Mouse (Mus musculus) layer of hippocampus, adult 2 months (tissue): Measurements from ENCODE around the gene Rab40c. TPM values are rescaled to one million over a fixed set of nuclear protein-coding genes. Genes with fewer than 3 reads are reported as not detected.

Source experiments
- DNase-seq, 2 experiments: peaks; one replicate each; pipeline ENCODE4 v3.0.0; 2022; ENCODE audit warnings: low spot score in 2 of 2
- H3K27ac ChIP-seq: fragments of 200-600 bp; 2 replicates; pipeline ENCODE4 v1.8.1; 2022
- H3K4me3 ChIP-seq: fragments of 200-600 bp; 2 replicates; pipeline ENCODE4 v1.8.1; 2022; ENCODE audit warnings: mild to moderate bottlenecking
- CTCF ChIP-seq: fragments of 200-600 bp; conservative IDR thresholded peaks from 2 replicates; pipeline ENCODE4 v1.8.1; 2022; ENCODE audit warnings: antibody characterized with exemption, mild to moderate bottlenecking, moderate library complexity
- total RNA-seq, 2 experiments: library from RNA; stranded (reverse); gene quantifications; 2 replicates each; pipeline ENCODE4 v1.2.3; 2021

The Rab40c gene
- total RNA-seq, 2 experiments from 2014 or later, result 50.1 to 51.1 TPM

DNA sequence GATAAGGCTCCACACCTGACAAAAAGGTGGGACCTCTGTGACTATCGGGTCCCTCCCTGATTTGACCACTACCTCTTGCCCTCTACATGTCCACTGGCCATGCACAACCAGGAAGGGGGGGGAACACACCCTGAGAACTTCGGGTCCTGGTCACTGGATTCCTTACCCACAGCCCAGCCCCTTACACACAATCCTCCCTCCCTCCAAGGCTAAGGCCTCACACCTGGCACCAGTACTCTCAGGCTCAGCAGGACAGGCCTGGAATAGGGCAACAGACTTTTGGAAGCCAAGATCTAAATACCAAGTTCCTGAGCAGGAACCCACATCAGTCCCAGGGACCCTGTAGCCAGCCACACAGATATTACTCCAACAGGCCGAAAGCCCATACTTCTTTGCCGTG is 80.6 kb downstream of the Rab40c start:
- TF ChIP-seq CTCF, result no peak
- Histone ChIP-seq H3K27ac (peak overlapping the region; percentile 14; the same call in 1 of the 2 replicates), H3K4me3 (no peak overlapping the region)
- DNase-seq, result no peak

GRCm38 (mm10) chr17:25837533-25837932 is 82.0 kb downstream of the Rab40c start:
- no peak for DNase-seq
- H3K4me3 ChIP-seq, result no peak overlapping the region; the same call in 1 of the 2 replicates
- peak overlapping the region; percentile 99 for H3K27ac ChIP-seq
- no peak for TF ChIP-seq CTCF

- peak; percentile 87 to 88 for DNase-seq
- Histone ChIP-seq H3K4me3 (peak within 1 kb of the TSS; percentile 72), H3K27ac (peak within 1 kb of the TSS; percentile 99)
- TF ChIP-seq CTCF, result no peak
These were observed 82.5 kb downstream of the Rab40c start, which contains the start of gene Rhbdl1 for GRCm38 (mm10) chr17:25837076-25837410. Rhbdl1 (minus strand) TSS chr17:25837295.

- H3K27ac ChIP-seq, result peak overlapping the region; percentile 99
- DNase-seq, result no peak
- TF ChIP-seq CTCF, result no peak
- H3K4me3 ChIP-seq, result peak overlapping the region; percentile 72
These were observed 83.0 kb downstream of the Rab40c start for GRCm38 (mm10) chr17:25836397-25837075.

DNA sequence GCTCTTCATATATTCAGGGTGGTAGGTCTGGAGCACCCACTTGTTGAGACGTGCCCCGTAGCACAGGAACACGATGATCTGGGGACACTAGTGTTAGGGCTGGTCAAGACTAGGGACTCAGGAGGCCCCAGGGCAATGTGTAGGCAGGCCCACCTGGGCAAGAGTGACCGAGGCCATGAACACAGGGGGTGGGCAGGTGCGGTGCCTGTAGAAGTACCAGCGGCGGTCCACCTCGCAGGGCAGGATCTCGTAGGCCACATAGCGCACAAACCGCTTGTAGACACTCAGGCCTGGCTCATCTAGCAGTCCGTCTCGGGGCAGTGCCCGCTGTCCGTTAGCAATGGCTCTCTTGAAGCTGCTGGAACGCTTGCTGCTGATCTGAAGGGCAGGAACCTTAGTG is 83.7 kb downstream of the Rab40c start:
- peak overlapping the region; percentile 99 for H3K27ac ChIP-seq
- H3K4me3 ChIP-seq, result peak overlapping the region; percentile 72
- no peak for DNase-seq
- no peak for TF ChIP-seq CTCF

GRCm38 (mm10) chr17:25835301-25835700 is 84.2 kb downstream of the Rab40c start:
- TF ChIP-seq CTCF, result no peak
- H3K27ac ChIP-seq, result peak overlapping the region; percentile 99
- DNase-seq, result no peak
- H3K4me3 ChIP-seq, result no peak overlapping the region; the same call in 1 of the 2 replicates

GRCm38 (mm10) chr17:25834595-25835222 is 84.8 kb downstream of the Rab40c start:
- H3K27ac ChIP-seq, result peak overlapping the region; percentile 99
- DNase-seq, result no peak
- peak overlapping the region; percentile 87 for H3K4me3 ChIP-seq
- no peak for TF ChIP-seq CTCF

DNA sequence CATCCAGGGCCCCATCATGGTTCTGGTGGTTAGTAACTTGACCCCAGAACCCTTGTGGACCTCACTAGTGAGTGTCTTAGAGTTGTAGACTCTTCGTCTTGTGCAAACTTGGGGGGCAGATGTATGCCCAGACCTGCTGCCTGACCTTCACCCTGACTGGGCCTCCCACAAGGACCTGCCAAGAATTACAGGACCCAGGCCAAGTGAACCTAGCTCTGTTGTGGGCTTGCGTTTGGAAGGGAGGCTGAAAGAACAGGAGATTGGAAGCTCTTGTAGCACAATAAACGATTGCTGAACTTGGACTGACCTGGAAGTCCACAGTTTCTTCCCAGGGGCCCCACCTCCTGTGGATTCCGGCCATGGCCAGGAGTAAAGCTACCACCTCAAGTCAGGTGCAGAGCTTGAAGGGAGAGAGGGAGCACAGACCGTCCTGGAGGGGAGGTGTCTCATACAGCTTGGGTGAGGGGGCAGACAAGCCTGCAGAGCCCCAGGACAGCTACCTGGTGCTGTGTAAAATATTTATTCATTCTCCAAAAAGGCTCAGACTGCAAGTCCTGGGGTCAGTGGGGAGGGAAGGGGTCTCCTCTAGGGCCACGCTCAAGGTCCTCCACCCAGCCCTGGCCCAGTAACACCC is 85.4 kb downstream of the Rab40c start:
- Histone ChIP-seq H3K4me3 (peak overlapping the region; percentile 87), H3K27ac (peak overlapping the region; percentile 99)
- TF ChIP-seq CTCF, result no peak
- no peak for DNase-seq

DNA sequence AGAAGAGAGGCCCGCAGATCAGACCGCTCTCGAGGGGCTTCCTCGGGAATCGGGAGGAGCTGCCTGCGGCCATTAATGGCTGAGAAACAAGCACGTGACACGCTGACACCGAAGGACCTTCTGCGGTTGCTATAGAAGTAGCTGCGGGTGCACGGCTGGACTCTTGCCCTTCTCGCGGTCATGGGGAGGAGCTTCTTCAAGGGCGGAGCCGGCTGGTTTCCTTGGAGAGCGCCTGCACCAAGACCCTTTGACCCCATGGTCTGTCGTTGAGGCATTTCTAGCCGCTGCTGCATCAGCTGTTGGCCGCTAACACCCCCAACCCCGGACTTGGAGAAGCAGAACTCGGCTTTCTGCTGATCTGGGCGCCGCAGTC is 86.2 kb downstream of the Rab40c start, which contains the start of gene Stub1:
Stub1 (minus strand) TSS at position 114 of the 373 bp plus-strand sequence.
- H3K4me3 ChIP-seq, result peak within 1 kb of the TSS; percentile 87
- H3K27ac ChIP-seq, result peak within 1 kb of the TSS; percentile 99
- no peak for TF ChIP-seq CTCF
- DNase-seq, result peak; percentile 80 to 84

DNA sequence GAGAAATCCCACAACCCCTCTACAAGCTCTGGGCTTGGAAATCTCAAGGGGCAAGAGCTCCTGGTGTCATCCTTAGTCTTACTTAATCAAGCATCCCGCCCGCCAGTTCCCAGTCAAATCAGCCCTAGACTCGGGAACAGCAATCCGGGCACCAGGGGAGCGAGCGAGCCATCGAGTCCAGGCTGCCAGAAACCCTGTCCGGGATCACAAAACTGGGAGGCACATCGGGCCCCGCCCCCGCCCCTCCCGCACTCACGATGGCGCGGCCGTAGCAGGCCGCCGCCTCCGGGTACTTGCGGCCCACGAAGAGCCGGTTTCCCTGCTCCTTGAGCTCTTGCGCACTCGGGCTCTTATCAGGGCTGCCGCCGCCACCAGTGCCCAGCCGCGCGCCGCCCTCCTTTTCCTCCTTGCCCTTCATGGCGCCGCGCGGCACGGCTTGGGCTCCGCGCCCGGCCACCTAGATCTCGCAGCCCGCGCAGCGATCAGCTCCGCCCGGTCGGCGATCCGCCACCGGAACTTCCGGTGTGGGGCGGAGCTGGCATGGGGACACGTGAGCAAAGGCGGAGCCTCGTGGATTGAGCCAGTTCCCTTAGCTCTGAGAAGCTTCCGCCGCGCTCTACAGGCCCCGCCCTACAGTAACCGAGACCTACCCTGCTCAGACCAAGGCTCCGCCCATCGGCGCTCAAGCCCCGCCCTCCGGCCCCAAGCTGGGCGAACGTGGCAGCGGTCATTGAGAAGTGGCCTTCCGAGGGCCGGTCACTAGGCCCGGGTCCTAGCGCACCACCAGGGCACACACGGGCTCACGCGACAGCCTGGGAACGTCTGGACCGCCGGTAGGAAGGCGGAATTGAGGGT is 86.9 kb downstream of the Rab40c start:
- no peak for TF ChIP-seq CTCF
- peak overlapping the region; percentile 87 for H3K4me3 ChIP-seq
- peak overlapping the region; percentile 99 for H3K27ac ChIP-seq
- DNase-seq, result peak; percentile 97 to 98

Other genes starting within 250 kb of the Rab40c start
- gene Gng13, start 202.6 kb downstream of the Rab40c start, total RNA-seq, result 100 to 1,000 TPM; 106 to 122 TPM
- gene Chtf18, start 192.3 kb downstream of the Rab40c start, total RNA-seq, result 1 to 10 TPM; 1.2 to 1.8 TPM
- 10 to 100 TPM; 54.5 to 56.9 TPM for gene Rpusd1, start 192.1 kb downstream of the Rab40c start, total RNA-seq
- not detected for gene Mslnl, start 183.7 kb downstream of the Rab40c start, total RNA-seq
- under 1 TPM; 0.51 to 0.69 TPM for gene Msln, start 165.3 kb downstream of the Rab40c start, total RNA-seq
- 10 to 100 TPM; 37.4 to 39.8 TPM for gene Narfl, start 146.0 kb downstream of the Rab40c start, total RNA-seq
- gene Haghl, start 134.1 kb downstream of the Rab40c start, total RNA-seq, result 100 to 1,000 TPM; 116 to 117 TPM
- under 1 TPM; 0.49 to 0.51 TPM for gene Ccdc78, start 133.1 kb downstream of the Rab40c start, total RNA-seq
- 10 to 100 TPM; 83.0 to 89.3 TPM for gene Fam173a, start 126.8 kb downstream of the Rab40c start, total RNA-seq
- gene AC134908.4, start 124.1 kb downstream of the Rab40c start, total RNA-seq, result 1 to 10 TPM; 1.4 to 1.9 TPM
- 10 to 100 TPM; 76.9 to 80.3 TPM for gene Metrn, start 122.6 kb downstream of the Rab40c start, total RNA-seq
- gene Fbxl16, start 110.6 kb downstream of the Rab40c start, total RNA-seq, result 100 to 1,000 TPM; 680 to 699 TPM
- 10 to 100 TPM; 27.9 to 28.9 TPM for gene Wdr24, start 96.1 kb downstream of the Rab40c start, total RNA-seq
- gene Jmjd8, start 90.9 kb downstream of the Rab40c start, total RNA-seq, result 10 to 100 TPM; 58.0 to 61.1 TPM
- 100 to 1,000 TPM; 164 to 175 TPM for gene Stub1, start 86.3 kb downstream of the Rab40c start, total RNA-seq
- gene Rhbdl1, start 82.4 kb downstream of the Rab40c start, total RNA-seq, result 10 to 100 TPM; 43.0 to 44.8 TPM
- 10 to 100 TPM; 30.0 to 33.9 TPM for gene Gm20683, start 78.0 kb downstream of the Rab40c start, total RNA-seq
- gene Rhot2, start 74.9 kb downstream of the Rab40c start, total RNA-seq, result 100 to 1,000 TPM in 1 of 2 experiments, 10 to 100 TPM in 1; 95.9 to 107 TPM
- 10 to 100 TPM; 21.7 to 24.6 TPM for gene Wdr90, start 58.2 kb downstream of the Rab40c start, total RNA-seq
- gene Mcrip2, start 51.0 kb downstream of the Rab40c start, total RNA-seq, result 10 to 100 TPM; 20.9 to 21.6 TPM
- gene Mettl26, start 44.7 kb downstream of the Rab40c start, total RNA-seq, result 10 to 100 TPM; 39.0 to 39.9 TPM
- gene Wfikkn1, start 38.9 kb downstream of the Rab40c start, total RNA-seq, result 1 to 10 TPM; 1.7 to 2.8 TPM
- gene Pigq, start 25.2 kb upstream of the Rab40c start, total RNA-seq, result 100 to 1,000 TPM; 120 TPM
- gene Nhlrc4, start 25.2 kb upstream of the Rab40c start, total RNA-seq, result 1 to 10 TPM; 1.3 to 1.5 TPM
- gene A930017K11Rik, start 32.8 kb upstream of the Rab40c start, total RNA-seq, result under 1 TPM; 0.41 to 0.64 TPM
- gene Capn15, start 66.1 kb upstream of the Rab40c start, total RNA-seq, result 10 to 100 TPM; 53.6 to 58.8 TPM
- gene Rab11fip3, start 149.8 kb upstream of the Rab40c start, total RNA-seq, result 100 to 1,000 TPM; 108 to 115 TPM
- gene Decr2, start 170.6 kb upstream of the Rab40c start, total RNA-seq, result 10 to 100 TPM; 26.7 to 28.9 TPM
- 1 to 10 TPM; 5.7 to 6.7 TPM for gene Nme4, start 175.9 kb upstream of the Rab40c start, total RNA-seq
- 10 to 100 TPM; 14.1 to 14.2 TPM for gene Tmem8, start 193.6 kb upstream of the Rab40c start, total RNA-seq
- 10 to 100 TPM; 59.7 to 63.9 TPM for gene Mrpl28, start 203.8 kb upstream of the Rab40c start, total RNA-seq
- gene Axin1, start 219.0 kb upstream of the Rab40c start, total RNA-seq, result 10 to 100 TPM; 24.3 to 25.2 TPM